Mouse (Mus musculus) left cerebral cortex, adult 6 months (tissue): Measurements from ENCODE around the gene Rgs18. TPM values are rescaled to one million over a fixed set of nuclear protein-coding genes. Genes with fewer than 3 reads are reported as not detected.

Experiments used
- long read RNA-seq, 2 experiments: library from polyadenylated mRNA; unstranded; transcript quantifications; one replicate each; pipeline ENCODE4 v2.0.0; 2019 to 2020
- polyA plus RNA-seq: library from polyadenylated mRNA; unstranded; fragments of <200 nt; fragmentation: Nextera tagmentation; gene quantifications from 2 replicates; pipeline ENCODE4 v1.2.3, GENCODE M21; 2021

The Rgs18 gene
- 0.10 TPM in 1 of 2 replicates, not detected in the other for polyA plus RNA-seq
- long read RNA-seq, experiment 1, partial matches to known transcripts: 1 of 2 reads
- long read RNA-seq, experiment 1, other reads (novel, unspliced or antisense): 0 of 2 reads
- long read RNA-seq, experiment 2: 0 reads

GRCm38 (mm10) chr1:144775331-144775730 is at the start of gene Rgs18:
Rgs18 (minus strand) TSS chr1:144775435.

Other genes starting within 250 kb of the Rgs18 start
- gene Rgs21, start 207.8 kb downstream of the Rgs18 start, polyA plus RNA-seq: not detected in 2 replicates